Mouse (Mus musculus): ENCODE measurements around the gene Tmem151b. TPM values are rescaled to one million over a fixed set of nuclear protein-coding genes. Genes with fewer than 3 reads are reported as not detected.

Gene Tmem151b
- polyA plus RNA-seq, 1 experiment from 2014 or later: 0.12 TPM

DNA sequence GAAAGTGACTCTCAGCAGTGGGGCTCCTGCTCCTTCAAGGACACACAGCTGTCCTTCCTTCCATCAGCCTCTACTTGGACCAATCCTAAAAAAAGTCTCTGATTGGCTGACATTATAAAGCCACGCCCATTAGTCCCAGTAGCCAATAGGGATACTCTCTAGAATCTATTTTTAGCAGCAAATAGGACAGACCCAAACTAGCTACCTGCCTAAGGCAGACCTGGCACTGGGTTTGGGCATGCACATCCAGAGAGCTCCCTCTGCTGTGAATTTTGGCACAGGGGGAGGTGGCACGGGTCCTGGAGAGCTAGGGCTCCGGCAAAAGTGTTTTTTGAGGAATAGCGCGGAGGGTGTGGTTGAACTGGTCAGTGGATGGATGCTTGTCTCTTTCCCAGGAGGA lies 22.9 kb downstream of the Tmem151b start:
- ATAC-seq (ENCODE audit: low read depth): no peak
- WGBS (ENCODE audit: insufficient replicate concordance): 28% methylated on average over 5 of the region's 5 CpGs
- H3K4me1 ChIP-seq (ENCODE audit: control insufficient read depth, low read depth, low read length): no peaks in the 10 kb centered on the region
- no peaks in the 10 kb centered on the region for H3K36me3 ChIP-seq (ENCODE audit: control insufficient read depth, insufficient read depth)
- no peaks in the 10 kb centered on the region for H3K9me3 ChIP-seq (replicated peaks; ENCODE audit: control insufficient read depth, low read length)
- H3K27ac ChIP-seq (ENCODE audit: low read length): no peak overlapping the region
- H3K27me3 ChIP-seq (ENCODE audit: control insufficient read depth, insufficient read depth, low read depth, low read length): peaks cover 22% of the 10 kb centered on the region
- no peak overlapping the region for H3K4me2 ChIP-seq (ENCODE audit: low read depth, low read length)
- H3K9ac ChIP-seq (ENCODE audit: low read depth, low read length): no peak overlapping the region
- no peak overlapping the region for H3K4me3 ChIP-seq (ENCODE audit: low read depth, low read length)

DNA sequence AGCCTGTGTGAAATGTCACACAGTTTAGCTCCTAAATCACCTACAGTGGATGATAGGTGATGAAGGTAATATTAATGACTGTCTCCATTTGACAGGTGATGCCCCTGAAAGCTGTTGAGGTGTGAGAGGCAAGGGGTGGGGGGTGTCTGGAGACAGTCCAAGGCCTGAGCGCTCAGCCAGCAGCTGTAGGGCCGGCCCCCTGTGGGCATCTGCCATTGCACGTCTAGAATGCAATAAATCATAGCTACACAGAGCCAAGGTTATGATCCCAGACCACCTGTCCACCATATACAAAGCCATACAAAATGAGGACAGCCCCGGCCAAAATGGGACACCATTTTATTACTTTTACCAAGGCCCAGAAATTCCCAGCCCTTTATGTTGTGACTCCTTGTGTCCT lies 24.5 kb downstream of the Tmem151b start:
- Histone ChIP-seq H3K9ac (ENCODE audit: low read depth, low read length) (no peak overlapping the region), H3K27me3 (ENCODE audit: control insufficient read depth, insufficient read depth, low read depth, low read length) (peaks cover 13% of the 10 kb centered on the region), H3K4me3 (ENCODE audit: low read depth, low read length) (no peak overlapping the region), H3K9me3 (replicated peaks; ENCODE audit: control insufficient read depth, low read length) (no peaks in the 10 kb centered on the region), H3K4me2 (ENCODE audit: low read depth, low read length) (no peak overlapping the region), H3K36me3 (ENCODE audit: control insufficient read depth, insufficient read depth) (no peaks in the 10 kb centered on the region), H3K4me1 (ENCODE audit: control insufficient read depth, low read depth, low read length) (no peaks in the 10 kb centered on the region), H3K27ac (ENCODE audit: low read length) (no peak overlapping the region)
- ATAC-seq (ENCODE audit: low read depth): no peak
- WGBS (ENCODE audit: insufficient replicate concordance): 42% methylated on average over 4 of the region's 4 CpGs

DNA sequence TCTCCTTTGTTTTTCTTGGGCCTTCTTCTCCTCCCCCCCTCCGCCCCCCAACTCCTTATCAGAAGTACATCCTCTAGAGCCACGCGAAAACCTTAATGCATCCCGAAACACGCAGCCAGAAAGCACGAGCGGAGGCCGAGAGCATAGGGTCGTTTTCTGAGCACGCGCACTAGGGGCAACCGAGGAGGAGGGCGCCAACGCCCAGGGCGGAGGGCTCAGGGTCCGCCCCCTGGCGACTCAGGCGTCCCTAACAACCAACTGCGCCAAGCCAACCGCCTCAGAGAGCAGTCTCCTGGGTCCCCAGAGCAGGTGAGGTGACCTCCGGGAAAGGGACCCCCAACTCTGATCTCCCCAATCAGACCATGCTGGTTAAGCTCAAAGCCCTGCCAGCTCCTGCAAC lies 26.2 kb downstream of the Tmem151b start, which contains the start of gene Tcte1:
Gene Tcte1 (plus strand): TSS at position 172 of the 400 bp plus-strand sequence.
- Histone ChIP-seq H3K9me3 (replicated peaks; ENCODE audit: control insufficient read depth, low read length) (no peaks in the 10 kb centered on the region), H3K27me3 (ENCODE audit: control insufficient read depth, insufficient read depth, low read depth, low read length) (peaks cover 6% of the 10 kb centered on the region), H3K4me1 (ENCODE audit: control insufficient read depth, low read depth, low read length) (no peaks in the 10 kb centered on the region), H3K27ac (ENCODE audit: low read length) (no peak within 1 kb of the TSS), H3K36me3 (ENCODE audit: control insufficient read depth, insufficient read depth) (no peaks in the 10 kb centered on the region), H3K4me3 (ENCODE audit: low read depth, low read length) (no peak within 1 kb of the TSS), H3K4me2 (ENCODE audit: low read depth, low read length) (no peak within 1 kb of the TSS), H3K9ac (ENCODE audit: low read depth, low read length) (no peak within 1 kb of the TSS)
- WGBS (ENCODE audit: insufficient replicate concordance): 2% methylated on average over 21 of the region's 21 CpGs
- no peak for ATAC-seq (ENCODE audit: low read depth)

DNA sequence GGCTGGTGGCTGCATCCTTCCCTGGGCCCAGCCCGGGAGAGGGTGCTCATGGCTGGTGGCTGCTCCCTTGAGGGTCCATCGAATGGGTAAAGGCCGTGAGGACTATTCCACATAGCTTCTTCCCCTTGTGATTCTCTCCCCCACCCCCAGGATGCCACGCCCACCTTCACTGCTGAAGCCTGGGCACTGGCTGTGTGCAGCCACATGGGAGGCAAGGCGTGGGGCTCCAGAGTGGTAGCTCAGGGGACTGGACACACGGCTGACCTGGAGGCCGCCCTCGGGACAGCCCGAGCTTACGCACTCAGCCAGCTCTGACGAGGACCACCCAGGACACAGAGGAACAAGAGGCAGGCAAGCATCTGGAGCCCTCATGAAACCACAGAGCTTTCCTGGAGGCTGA lies 29.3 kb downstream of the Tmem151b start:
- Histone ChIP-seq H3K27ac (ENCODE audit: low read length) (no peak overlapping the region), H3K36me3 (ENCODE audit: control insufficient read depth, insufficient read depth) (no peaks in the 10 kb centered on the region), H3K4me1 (ENCODE audit: control insufficient read depth, low read depth, low read length) (no peaks in the 10 kb centered on the region), H3K27me3 (ENCODE audit: control insufficient read depth, insufficient read depth, low read depth, low read length) (peaks cover 3% of the 10 kb centered on the region), H3K9ac (ENCODE audit: low read depth, low read length) (no peak overlapping the region), H3K9me3 (replicated peaks; ENCODE audit: control insufficient read depth, low read length) (no peaks in the 10 kb centered on the region), H3K4me2 (ENCODE audit: low read depth, low read length) (no peak overlapping the region), H3K4me3 (ENCODE audit: low read depth, low read length) (no peak overlapping the region)
- 71% methylated on average over 11 of the region's 11 CpGs for WGBS (ENCODE audit: insufficient replicate concordance)
- no peak for ATAC-seq (ENCODE audit: low read depth)

DNA sequence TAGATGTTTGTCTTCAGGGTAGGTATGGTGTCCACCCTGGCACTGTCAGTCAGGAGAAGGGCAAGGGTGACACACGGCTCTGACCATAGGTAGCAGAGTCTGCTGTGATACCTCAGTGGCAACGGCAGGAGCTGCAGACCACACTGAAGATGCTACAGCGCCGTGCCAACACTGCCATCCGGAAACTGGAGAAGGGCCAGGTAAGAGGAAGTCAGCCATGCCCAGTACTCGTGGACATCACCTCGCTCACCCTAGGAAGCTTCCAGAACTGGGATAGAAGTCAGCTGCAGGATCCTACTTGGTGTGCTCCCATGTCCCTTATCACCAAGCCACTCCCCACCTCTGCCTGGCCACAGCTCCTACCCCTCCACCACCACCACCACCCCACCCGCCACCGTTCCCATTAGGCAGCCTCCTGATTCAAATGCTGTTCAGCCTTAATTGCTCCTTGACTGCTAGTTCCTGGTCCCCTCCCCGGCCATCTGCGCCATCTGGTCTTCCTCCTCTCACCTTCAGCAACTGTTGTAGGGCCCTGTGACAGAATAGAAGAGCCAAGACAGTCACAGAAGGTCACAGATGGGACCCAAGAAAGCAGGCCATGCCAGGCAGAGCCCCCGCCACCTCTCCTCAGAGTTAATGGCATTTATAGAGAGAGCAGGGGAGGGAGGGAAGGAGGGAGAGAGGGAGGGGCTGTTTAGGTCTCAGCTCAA lies 30.6 kb downstream of the Tmem151b start:
- H3K36me3 ChIP-seq (ENCODE audit: control insufficient read depth, insufficient read depth): no peaks in the 10 kb centered on the region
- H3K27me3 ChIP-seq (ENCODE audit: control insufficient read depth, insufficient read depth, low read depth, low read length): no peaks in the 10 kb centered on the region; the same call in 1 of the 2 replicates
- WGBS (ENCODE audit: insufficient replicate concordance): 66% methylated on average over 12 of the region's 12 CpGs
- H3K9ac ChIP-seq (ENCODE audit: low read depth, low read length): no peak overlapping the region
- no peak for ATAC-seq (ENCODE audit: low read depth)
- no peaks in the 10 kb centered on the region; the same call in 1 of the 2 replicates for H3K4me1 ChIP-seq (ENCODE audit: control insufficient read depth, low read depth, low read length)
- no peaks in the 10 kb centered on the region for H3K9me3 ChIP-seq (replicated peaks; ENCODE audit: control insufficient read depth, low read length)
- no peak overlapping the region for H3K4me2 ChIP-seq (ENCODE audit: low read depth, low read length)
- H3K4me3 ChIP-seq (ENCODE audit: low read depth, low read length): no peak overlapping the region
- H3K27ac ChIP-seq (ENCODE audit: low read length): no peak overlapping the region

DNA sequence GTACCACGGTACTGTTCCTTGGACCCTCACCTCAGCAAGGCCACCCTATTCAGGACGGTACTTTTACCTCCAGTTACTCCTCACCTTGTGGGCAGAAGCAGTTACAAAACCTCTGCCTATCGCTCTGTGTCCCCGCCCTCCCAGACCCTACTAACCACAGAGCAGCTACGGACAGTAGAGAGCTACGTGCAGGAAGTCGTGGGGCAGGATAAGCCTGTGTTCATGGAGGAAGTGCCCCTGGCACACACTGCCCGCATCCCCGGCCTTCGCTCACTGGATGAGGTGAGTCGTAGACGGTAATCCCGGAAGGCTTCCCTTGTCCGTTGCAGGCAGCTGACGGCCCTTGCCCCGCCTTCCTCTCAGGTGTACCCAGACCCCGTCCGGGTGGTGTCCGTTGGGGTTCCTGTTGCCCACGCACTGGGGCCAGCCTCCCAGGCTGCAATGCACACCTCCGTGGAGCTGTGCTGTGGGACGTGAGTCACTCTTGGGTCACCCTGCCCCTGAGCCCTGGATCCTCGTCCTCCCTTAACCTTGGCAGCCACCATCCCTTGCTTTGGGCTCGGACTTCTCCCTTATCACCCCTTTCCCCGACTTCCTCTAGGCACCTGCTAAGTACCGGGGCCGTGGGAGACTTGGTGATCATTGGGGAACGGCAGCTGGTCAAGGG lies 31.8 kb downstream of the Tmem151b start:
- H3K27me3 ChIP-seq (ENCODE audit: control insufficient read depth, insufficient read depth, low read depth, low read length): no peaks in the 10 kb centered on the region
- no peak overlapping the region for H3K27ac ChIP-seq (ENCODE audit: low read length)
- 39% methylated on average over 28 of the region's 28 CpGs for WGBS (ENCODE audit: insufficient replicate concordance)
- no peaks in the 10 kb centered on the region; the same call in 1 of the 2 replicates for H3K4me1 ChIP-seq (ENCODE audit: control insufficient read depth, low read depth, low read length)
- H3K36me3 ChIP-seq (ENCODE audit: control insufficient read depth, insufficient read depth): no peaks in the 10 kb centered on the region
- no peaks in the 10 kb centered on the region for H3K9me3 ChIP-seq (replicated peaks; ENCODE audit: control insufficient read depth, low read length)
- ATAC-seq (ENCODE audit: low read depth): no peak
- no peak overlapping the region for H3K9ac ChIP-seq (ENCODE audit: low read depth, low read length)
- no peak overlapping the region for H3K4me2 ChIP-seq (ENCODE audit: low read depth, low read length)
- no peak overlapping the region for H3K4me3 ChIP-seq (ENCODE audit: low read depth, low read length)

DNA sequence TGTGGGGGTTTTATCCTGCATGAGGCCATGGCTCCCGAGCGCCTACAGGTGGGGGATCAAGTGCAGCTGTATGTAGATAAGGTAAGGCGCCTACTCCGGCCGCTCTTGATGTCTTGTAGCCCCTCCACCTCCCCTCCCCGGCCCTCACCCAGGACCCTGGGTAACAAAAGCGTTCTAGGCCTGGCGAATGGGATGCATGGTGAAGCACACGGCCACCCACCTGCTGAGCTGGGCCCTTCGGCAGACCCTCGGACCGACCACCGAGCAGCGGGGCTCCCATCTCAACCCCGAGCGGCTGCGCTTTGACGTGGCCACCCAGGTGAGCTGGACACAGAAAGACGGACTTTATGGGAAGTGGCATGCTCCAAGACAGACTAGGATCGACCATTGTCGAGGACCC lies 32.3 kb downstream of the Tmem151b start:
- H3K4me1 ChIP-seq (ENCODE audit: control insufficient read depth, low read depth, low read length): no peaks in the 10 kb centered on the region; the same call in 1 of the 2 replicates
- H3K4me2 ChIP-seq (ENCODE audit: low read depth, low read length): no peak overlapping the region
- H3K27me3 ChIP-seq (ENCODE audit: control insufficient read depth, insufficient read depth, low read depth, low read length): no peaks in the 10 kb centered on the region
- no peak overlapping the region for H3K9ac ChIP-seq (ENCODE audit: low read depth, low read length)
- ATAC-seq (ENCODE audit: low read depth): no peak
- H3K36me3 ChIP-seq (ENCODE audit: control insufficient read depth, insufficient read depth): no peaks in the 10 kb centered on the region
- WGBS (ENCODE audit: insufficient replicate concordance): 77% methylated on average over 21 of the region's 21 CpGs
- H3K4me3 ChIP-seq (ENCODE audit: low read depth, low read length): no peak overlapping the region
- H3K9me3 ChIP-seq (replicated peaks; ENCODE audit: control insufficient read depth, low read length): no peaks in the 10 kb centered on the region
- H3K27ac ChIP-seq (ENCODE audit: low read length): no peak overlapping the region

DNA sequence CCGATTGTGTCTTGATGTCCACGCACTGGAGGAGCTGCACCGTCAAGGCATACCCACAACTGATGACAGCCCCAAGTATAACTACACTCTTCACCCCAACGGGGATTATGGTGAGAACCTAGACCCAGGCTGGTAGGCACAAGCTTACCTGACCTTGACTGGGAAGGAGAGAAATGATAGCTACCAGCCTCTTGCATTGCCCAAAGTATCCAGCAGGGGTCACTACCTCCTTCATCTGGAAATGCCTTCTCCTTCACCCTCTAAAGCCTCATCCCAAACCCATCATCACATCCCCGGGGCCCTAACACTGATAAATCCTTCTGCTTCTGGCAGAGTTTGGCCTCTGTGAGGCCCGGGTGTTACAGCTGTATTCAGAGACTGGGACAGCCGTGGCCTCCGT lies 33.0 kb downstream of the Tmem151b start:
- ATAC-seq (ENCODE audit: low read depth): no peak
- Histone ChIP-seq H3K27ac (ENCODE audit: low read length) (no peak overlapping the region), H3K4me2 (ENCODE audit: low read depth, low read length) (no peak overlapping the region)

DNA sequence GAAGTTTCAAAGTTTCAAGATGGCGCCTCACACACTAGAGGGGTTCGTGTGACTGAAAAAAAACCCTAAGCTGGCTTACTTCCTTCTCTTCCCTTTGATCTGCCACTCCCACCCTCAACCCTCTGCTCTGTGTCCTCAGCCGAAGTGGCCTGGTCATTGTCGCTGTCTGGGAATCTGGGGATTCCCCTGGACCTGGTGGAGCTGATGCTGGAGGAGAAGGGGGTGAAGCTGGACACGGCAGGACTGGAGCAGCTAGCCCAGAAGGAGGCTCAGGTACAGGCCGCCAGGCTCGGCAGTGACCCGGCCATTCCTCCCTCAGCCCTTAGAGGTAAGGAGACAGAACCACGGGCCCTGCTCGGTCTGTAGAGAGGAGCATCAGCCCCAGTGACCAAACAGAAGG lies 33.7 kb downstream of the Tmem151b start:
- no peak for ATAC-seq (ENCODE audit: low read depth)
- Histone ChIP-seq H3K4me2 (ENCODE audit: low read depth, low read length) (no peak overlapping the region), H3K4me3 (ENCODE audit: low read depth, low read length) (no peak overlapping the region), H3K27ac (ENCODE audit: low read length) (no peak overlapping the region), H3K36me3 (ENCODE audit: control insufficient read depth, insufficient read depth) (no peaks in the 10 kb centered on the region; the same call in 1 of the 2 replicates), H3K9ac (ENCODE audit: low read depth, low read length) (no peak overlapping the region), H3K27me3 (ENCODE audit: control insufficient read depth, insufficient read depth, low read depth, low read length) (no peaks in the 10 kb centered on the region), H3K9me3 (replicated peaks; ENCODE audit: control insufficient read depth, low read length) (no peaks in the 10 kb centered on the region), H3K4me1 (ENCODE audit: control insufficient read depth, low read depth, low read length) (no peaks in the 10 kb centered on the region; the same call in 1 of the 2 replicates)
- WGBS (ENCODE audit: insufficient replicate concordance): 72% methylated on average over 10 of the region's 10 CpGs

More for the DNA sequence above, 33.0 kb downstream of the Tmem151b start:
- WGBS (ENCODE audit: insufficient replicate concordance): 52% methylated on average over 8 of the region's 8 CpGs
- Histone ChIP-seq H3K9ac (ENCODE audit: low read depth, low read length) (no peak overlapping the region), H3K4me3 (ENCODE audit: low read depth, low read length) (no peak overlapping the region), H3K4me1 (ENCODE audit: control insufficient read depth, low read depth, low read length) (no peaks in the 10 kb centered on the region; the same call in 1 of the 2 replicates), H3K27me3 (ENCODE audit: control insufficient read depth, insufficient read depth, low read depth, low read length) (no peaks in the 10 kb centered on the region), H3K36me3 (ENCODE audit: control insufficient read depth, insufficient read depth) (no peaks in the 10 kb centered on the region), H3K9me3 (replicated peaks; ENCODE audit: control insufficient read depth, low read length) (no peaks in the 10 kb centered on the region)
